Mouse (Mus musculus) stomach, postnatal 0 days (tissue): ENCODE results near the gene Kcnj6. TPM values are rescaled to one million over a fixed set of nuclear protein-coding genes. Genes with fewer than 3 reads are reported as not detected.

Experiments
- ATAC-seq: fragments of 200-750 bp; cut with Nextera tagmentation; 2 replicates; pipeline ENCODE4 v1.8.0; 2017; ENCODE audit not compliant: low FRiP score, low TSS enrichment
- DNase-seq: peaks from one replicate; pipeline ENCODE4 v3.0.0-alpha.2; 2016; ENCODE audit warnings: low spot score
- H3K27ac ChIP-seq: fragments of 300-500 bp; sonication (generic); replicated peaks from 2 replicates; pipeline ENCODE4 v1.5.1; 2014; ENCODE audit warnings: mild to moderate bottlenecking, control low read depth
- H3K27me3 ChIP-seq: fragments of 300-500 bp; sonication (generic); 2 replicates; pipeline ENCODE4 v1.6.1; 2014; ENCODE audit warnings: low read length; ENCODE audit not compliant: control insufficient read depth, insufficient read depth
- H3K36me3 ChIP-seq: fragments of 300-500 bp; sonication (generic); 2 replicates; pipeline ENCODE4 v1.6.1; 2014; ENCODE audit warnings: low read length, mixed read lengths; ENCODE audit not compliant: control insufficient read depth, insufficient read depth
- H3K4me1 ChIP-seq: fragments of 300-500 bp; sonication (generic); replicated peaks from 2 replicates; pipeline ENCODE4 v1.6.1; 2014; ENCODE audit warnings: antibody characterized with exemption; ENCODE audit not compliant: control insufficient read depth, insufficient read depth
- H3K4me2 ChIP-seq: fragments of 300-500 bp; sonication (generic); replicated peaks from 2 replicates; pipeline ENCODE4 v1.6.1; 2014; ENCODE audit warnings: low read depth, mild to moderate bottlenecking, control low read depth, moderate library complexity
- H3K4me3 ChIP-seq: fragments of 300-500 bp; sonication (generic); 2 replicates; pipeline ENCODE4 v1.5.1; 2014; ENCODE audit warnings: low read depth, low read length, control low read depth
- H3K9ac ChIP-seq: fragments of 300-500 bp; sonication (generic); 2 replicates; pipeline ENCODE4 v1.6.1; 2014; ENCODE audit warnings: mild to moderate bottlenecking, low read length, control low read depth, mixed read lengths
- H3K9me3 ChIP-seq: fragments of 300-500 bp; sonication (generic); 2 replicates; pipeline ENCODE4 v1.6.1; 2016; ENCODE audit warnings: low read length; ENCODE audit not compliant: control insufficient read depth
- CTCF ChIP-seq: IDR thresholded peaks from 2 replicates; pipeline ENCODE4 v1.5.1; 2016; ENCODE audit warnings: antibody characterized with exemption, low read depth, mild to moderate bottlenecking, moderate library complexity
- EP300 ChIP-seq: optimal IDR thresholded peaks from 2 replicates; pipeline ENCODE3; 2016; ENCODE audit warnings: antibody characterized with exemption
- WGBS: fragments of 180-500 bp; shearing (Covaris S2); extraction: QIAGEN DNeasy Blood & Tissue Kit; methylation state at CpG from one replicate; pipeline ENCODE4 v1.1.7; 2014; 5-methylcytosine and 5-hydroxymethylcytosine counted together
- polyA plus RNA-seq: library from polyadenylated mRNA; unstranded; fragments of >200 nt; fragmentation: Nextera tagmentation; extraction: Ambion mirVana; gene quantifications from 2 replicates; pipeline ENCODE4 v1.2.1, GENCODE M21; 2015

Gene Kcnj6
- polyA plus RNA-seq, 1 experiment from 2014 or later: not detected

DNA sequence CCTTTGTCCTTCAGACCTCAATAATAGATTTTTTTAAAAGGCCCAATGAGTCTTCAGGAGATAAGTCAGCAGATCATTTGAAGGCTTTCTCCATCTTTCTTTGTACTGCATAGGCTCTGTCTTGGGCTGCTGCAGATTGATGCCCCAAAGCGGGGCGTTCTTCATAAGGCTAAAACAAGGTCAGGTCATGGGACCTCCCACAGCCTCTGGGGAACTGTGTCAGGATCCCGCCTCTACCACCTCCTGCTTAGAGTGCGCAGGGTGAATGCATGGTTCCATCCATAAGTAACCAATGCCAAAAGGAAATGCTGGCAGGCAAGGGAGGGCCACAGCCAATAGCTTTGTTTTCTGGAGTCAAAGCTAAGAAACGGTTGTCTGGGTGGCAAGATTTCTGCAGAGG lies 237.7 kb downstream of the Kcnj6 start:
- TF ChIP-seq CTCF (no peak), EP300 (no peak)
- H3K4me3 ChIP-seq: no peak overlapping the region
- no peak overlapping the region for H3K4me2 ChIP-seq
- ATAC-seq: no peak
- WGBS: 77% methylated on average over 5 of the region's 5 CpGs
- DNase-seq: no peak
- H3K36me3 ChIP-seq: no peaks in the 10 kb centered on the region
- H3K4me1 ChIP-seq: no peaks in the 10 kb centered on the region
- H3K27me3 ChIP-seq: no peaks in the 10 kb centered on the region
- H3K9me3 ChIP-seq: no peaks in the 10 kb centered on the region
- H3K9ac ChIP-seq: no peak overlapping the region
- no peak overlapping the region for H3K27ac ChIP-seq

DNA sequence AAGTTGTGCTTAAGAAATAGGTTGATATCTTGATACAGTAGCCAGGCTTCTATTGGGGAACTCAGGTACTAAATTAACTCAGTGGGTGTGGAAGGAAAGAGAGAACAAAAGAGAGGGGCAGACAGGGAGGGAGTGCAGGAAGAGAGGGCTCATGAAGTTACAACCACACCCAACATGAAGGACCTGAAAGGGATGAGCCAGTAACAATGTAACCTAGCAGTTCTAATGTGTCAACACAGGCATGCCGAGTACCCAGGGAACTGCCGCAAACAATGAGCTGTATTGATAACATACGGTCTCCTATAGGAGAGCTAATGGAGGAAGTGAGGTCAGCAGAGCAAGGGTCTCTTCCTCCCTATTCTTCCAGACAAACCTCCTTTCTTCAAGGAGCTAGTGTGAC lies 238.9 kb downstream of the Kcnj6 start:
- no peak overlapping the region for H3K4me2 ChIP-seq
- DNase-seq: no peak
- H3K9me3 ChIP-seq: no peaks in the 10 kb centered on the region
- H3K27ac ChIP-seq: no peak overlapping the region
- no peak for ATAC-seq
- H3K36me3 ChIP-seq: no peaks in the 10 kb centered on the region
- WGBS: 38% methylated on average over 3 of the region's 3 CpGs
- H3K4me1 ChIP-seq: no peaks in the 10 kb centered on the region
- H3K9ac ChIP-seq: no peak overlapping the region
- TF ChIP-seq CTCF (no peak), EP300 (no peak)
- H3K4me3 ChIP-seq: no peak overlapping the region
- H3K27me3 ChIP-seq: no peaks in the 10 kb centered on the region

DNA sequence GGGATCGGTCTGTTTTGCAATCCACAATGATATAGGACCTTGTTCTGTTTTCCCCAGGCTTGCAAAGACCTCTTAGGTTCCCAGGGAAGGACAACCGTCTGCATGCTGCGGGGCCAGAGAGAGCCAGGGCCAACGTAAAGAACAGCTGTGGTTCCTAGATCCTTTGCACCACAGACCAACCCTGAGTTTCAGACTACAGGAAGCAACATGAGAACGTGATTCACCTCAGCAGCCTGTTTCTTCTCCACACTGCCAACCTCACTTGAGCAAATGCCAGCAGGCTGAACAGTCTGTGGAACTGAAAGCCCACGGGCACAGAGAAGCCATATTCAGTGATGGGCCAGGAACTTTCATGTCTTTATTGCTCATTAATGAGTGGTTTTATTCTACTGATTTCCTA lies 241.1 kb downstream of the Kcnj6 start:
- no peaks in the 10 kb centered on the region for H3K4me1 ChIP-seq
- H3K4me2 ChIP-seq: no peak overlapping the region
- no peaks in the 10 kb centered on the region for H3K36me3 ChIP-seq
- no peak overlapping the region for H3K27ac ChIP-seq
- 57% methylated on average over 6 of the region's 6 CpGs for whole genome bisulfite sequencing
- no peak overlapping the region for H3K9ac ChIP-seq
- TF ChIP-seq EP300 (no peak), CTCF (no peak)
- no peaks in the 10 kb centered on the region for H3K27me3 ChIP-seq
- H3K9me3 ChIP-seq: no peaks in the 10 kb centered on the region
- ATAC-seq: no peak
- H3K4me3 ChIP-seq: no peak overlapping the region
- DNase-seq: no peak

DNA sequence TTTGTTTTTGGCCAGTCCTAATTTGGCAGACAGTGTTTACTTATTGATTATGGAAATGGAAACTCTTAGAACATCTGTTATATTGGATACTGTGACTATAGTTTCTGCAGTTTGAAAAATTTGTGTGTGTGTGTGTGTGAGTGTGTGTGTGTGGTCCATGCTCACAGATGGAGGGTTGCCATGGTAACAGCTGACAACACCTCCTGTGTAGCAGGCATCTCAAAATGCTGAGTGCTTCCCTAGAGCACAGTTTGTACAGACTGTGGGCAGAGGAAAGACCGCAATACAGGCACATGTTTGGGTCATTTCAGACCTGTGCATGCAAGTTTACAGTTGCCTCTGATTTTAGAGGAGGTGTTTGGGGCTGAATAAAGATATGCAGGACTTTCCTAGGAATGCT lies 244.0 kb downstream of the Kcnj6 start:
- Histone ChIP-seq H3K4me3 (no peak overlapping the region), H3K9me3 (no peaks in the 10 kb centered on the region), H3K36me3 (no peaks in the 10 kb centered on the region), H3K27me3 (no peaks in the 10 kb centered on the region), H3K4me2 (no peak overlapping the region), H3K27ac (no peak overlapping the region), H3K9ac (no peak overlapping the region), H3K4me1 (no peaks in the 10 kb centered on the region)
- no peak for TF ChIP-seq EP300
- TF ChIP-seq CTCF: no peak
- no peak for ATAC-seq
- WGBS: 92% methylated on average over 1 of the region's 1 CpGs
- no peak for DNase-seq

DNA sequence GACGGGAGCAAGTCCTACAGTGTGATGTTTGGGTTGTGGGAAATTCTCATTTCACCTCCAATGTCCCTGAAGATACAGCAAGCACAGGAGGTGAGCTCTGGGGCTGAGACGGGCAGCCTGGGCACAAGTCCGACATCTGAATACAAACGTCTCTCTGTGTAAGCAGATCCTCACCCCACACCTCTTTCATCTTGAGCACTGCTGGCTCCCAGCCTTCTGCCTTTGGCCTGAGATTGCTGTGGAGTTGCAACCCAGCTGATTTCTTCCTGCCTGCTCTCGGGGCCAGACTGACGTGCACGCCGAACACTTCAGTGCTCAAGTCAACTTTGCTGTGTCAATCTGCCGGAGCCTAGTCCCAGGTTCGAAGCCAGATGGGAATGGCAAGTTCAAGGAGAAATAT lies 244.7 kb downstream of the Kcnj6 start:
- TF ChIP-seq CTCF (no peak), EP300 (no peak)
- Histone ChIP-seq H3K4me2 (no peak overlapping the region), H3K4me1 (no peaks in the 10 kb centered on the region), H3K27ac (no peak overlapping the region), H3K9ac (no peak overlapping the region), H3K36me3 (no peaks in the 10 kb centered on the region), H3K9me3 (no peaks in the 10 kb centered on the region), H3K27me3 (no peaks in the 10 kb centered on the region), H3K4me3 (no peak overlapping the region)
- DNase-seq (no peak), ATAC-seq (no peak)
- 40% methylated on average over 10 of the region's 10 CpGs for WGBS

DNA sequence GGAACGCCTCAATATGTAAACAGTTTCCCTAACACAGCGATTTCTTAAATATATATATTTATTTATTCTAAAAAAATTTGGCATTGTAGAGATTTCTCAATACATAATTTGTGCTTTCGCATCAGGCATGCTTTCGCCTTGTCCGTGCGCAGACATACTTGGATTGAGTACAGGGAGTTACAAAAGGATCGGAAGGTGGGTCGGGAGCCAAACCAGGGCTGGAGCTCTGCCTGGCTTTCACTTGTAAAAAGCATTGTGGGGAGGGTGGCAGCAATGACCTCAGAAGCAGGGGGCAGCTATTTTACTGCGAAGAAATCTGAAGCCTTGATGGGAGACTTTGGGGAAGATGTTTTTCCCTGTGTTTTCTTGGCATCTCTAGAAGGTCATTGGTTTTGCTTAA lies 252.5 kb downstream of the Kcnj6 start:
- H3K27ac ChIP-seq: no peak overlapping the region
- H3K9me3 ChIP-seq: no peaks in the 10 kb centered on the region
- DNase-seq (no peak), ATAC-seq (no peak)
- H3K27me3 ChIP-seq: no peaks in the 10 kb centered on the region
- H3K4me1 ChIP-seq: no peaks in the 10 kb centered on the region
- WGBS: 61% methylated on average over 9 of the region's 9 CpGs
- H3K4me2 ChIP-seq: no peak overlapping the region
- no peak overlapping the region for H3K4me3 ChIP-seq
- TF ChIP-seq EP300: no peak
- TF ChIP-seq CTCF: no peak
- no peak overlapping the region for H3K9ac ChIP-seq
- no peaks in the 10 kb centered on the region for H3K36me3 ChIP-seq
